Mouse (Mus musculus): ENCODE measurements around the gene Caprin2. TPM values are rescaled to one million over a fixed set of nuclear protein-coding genes. Genes with fewer than 3 reads are reported as not detected.
"Not testable (repeated sequence)": the region's sequence is repeated elsewhere in the genome, so short reads cannot be mapped to it uniquely, and the experiment has no call there.

Caprin2 gene
- polyA plus RNA-seq, 1 experiment from 2014 or later = 8.7 TPM

DNA sequence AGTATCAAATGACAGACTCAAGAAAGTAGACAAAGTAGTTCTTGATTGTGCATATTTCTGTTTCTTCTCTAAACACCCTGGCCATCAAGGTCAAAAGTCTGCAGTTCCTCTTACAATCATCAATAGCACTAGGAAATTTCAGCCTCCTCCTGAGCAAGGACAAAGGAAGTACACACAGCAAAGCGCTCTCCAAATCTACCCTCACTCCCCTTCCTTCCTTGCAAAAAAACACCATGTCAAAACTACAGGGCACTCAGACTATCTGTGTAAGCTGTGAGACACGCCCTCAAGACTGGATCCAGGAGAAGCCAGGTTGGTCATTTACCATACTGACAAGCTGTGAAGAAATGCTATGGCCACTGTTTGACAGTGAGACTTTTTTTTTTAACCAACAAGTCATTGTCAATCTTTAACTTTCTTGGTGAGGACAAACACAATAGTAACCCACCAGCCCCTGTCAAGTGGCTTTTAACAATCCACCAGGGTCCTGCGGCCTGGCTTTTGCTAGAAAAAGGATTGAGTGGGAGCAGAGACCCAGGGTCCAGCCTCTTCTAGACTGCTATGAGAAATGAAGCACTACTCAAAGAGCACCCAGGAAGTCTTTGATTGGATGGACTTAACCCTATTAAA is 39.0 kb upstream of the Caprin2 start:
- 72% methylated on average over 3 of the region's 3 CpGs for WGBS
- Histone ChIP-seq H3K4me2 (ENCODE audit: low read length) (no peak overlapping the region), H3K9me3 (ENCODE audit: control insufficient read depth, low read length) (no peaks in the 10 kb centered on the region), H3K4me3 (replicated peaks; ENCODE audit: low read depth, low read length) (no peak overlapping the region), H3K27ac (replicated peaks; ENCODE audit: low read depth, low read length) (no peak overlapping the region), H3K4me1 (ENCODE audit: control insufficient read depth, insufficient read depth, low read length) (no peaks in the 10 kb centered on the region), H3K36me3 (ENCODE audit: control insufficient read depth, insufficient read depth, low read length) (peaks cover 26% of the 10 kb centered on the region), H3K9ac (replicated peaks; ENCODE audit: low read length) (no peak overlapping the region), H3K27me3 (ENCODE audit: control insufficient read depth, insufficient read depth, low read length) (no peaks in the 10 kb centered on the region)
- ATAC-seq (ENCODE audit: low FRiP score, low TSS enrichment) (no peak), DNase-seq (no peak)

GRCm38 (mm10) chr6:148931281-148931680 is 35.2 kb upstream of the Caprin2 start:
- 87% methylated on average over 6 of the region's 6 CpGs for WGBS
- Histone ChIP-seq H3K36me3 (ENCODE audit: control insufficient read depth, insufficient read depth, low read length) (peaks cover 53% of the 10 kb centered on the region), H3K9ac (replicated peaks; ENCODE audit: low read length) (no peak overlapping the region), H3K4me1 (ENCODE audit: control insufficient read depth, insufficient read depth, low read length) (no peaks in the 10 kb centered on the region), H3K4me2 (ENCODE audit: low read length) (no peak overlapping the region), H3K9me3 (ENCODE audit: control insufficient read depth, low read length) (no peaks in the 10 kb centered on the region), H3K27me3 (ENCODE audit: control insufficient read depth, insufficient read depth, low read length) (no peaks in the 10 kb centered on the region), H3K27ac (replicated peaks; ENCODE audit: low read depth, low read length) (no peak overlapping the region), H3K4me3 (replicated peaks; ENCODE audit: low read depth, low read length) (no peak overlapping the region)
- no peak for ATAC-seq (ENCODE audit: low FRiP score, low TSS enrichment)
- no peak for DNase-seq

GRCm38 (mm10) chr6:148918841-148919398 is 22.9 kb upstream of the Caprin2 start:
- no peak for DNase-seq
- no peak for ATAC-seq (ENCODE audit: low FRiP score, low TSS enrichment)

DNA sequence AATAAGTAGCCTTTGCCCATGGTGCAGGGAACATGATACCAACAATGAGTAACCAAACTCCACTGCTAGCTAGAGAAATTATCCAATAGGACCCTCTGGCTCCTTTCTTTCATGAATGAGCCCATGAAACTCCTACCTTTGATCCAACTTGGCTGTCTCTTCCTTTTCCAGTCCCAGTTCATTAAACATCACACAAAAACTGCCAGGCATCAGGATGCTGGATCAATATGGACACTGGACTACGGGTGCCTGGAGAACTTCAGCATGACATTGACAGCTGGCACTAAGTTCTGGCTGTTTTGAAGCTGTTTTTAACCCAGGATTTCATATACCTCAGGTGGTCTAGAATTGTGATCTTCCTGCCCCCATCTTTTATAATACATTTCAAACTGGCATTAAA is 21.6 kb upstream of the Caprin2 start:
- Histone ChIP-seq H3K36me3 (ENCODE audit: control insufficient read depth, insufficient read depth, low read length) (peaks cover 19% of the 10 kb centered on the region), H3K9ac (replicated peaks; ENCODE audit: low read length) (no peak overlapping the region), H3K9me3 (ENCODE audit: control insufficient read depth, low read length) (no peaks in the 10 kb centered on the region), H3K4me2 (ENCODE audit: low read length) (no peak overlapping the region), H3K4me1 (ENCODE audit: control insufficient read depth, insufficient read depth, low read length) (no peaks in the 10 kb centered on the region), H3K4me3 (replicated peaks; ENCODE audit: low read depth, low read length) (no peak overlapping the region), H3K27ac (replicated peaks; ENCODE audit: low read depth, low read length) (no peak overlapping the region), H3K27me3 (ENCODE audit: control insufficient read depth, insufficient read depth, low read length) (no peaks in the 10 kb centered on the region)
- ATAC-seq (ENCODE audit: low FRiP score, low TSS enrichment) (no peak), DNase-seq (no peak)
- WGBS = 82% methylated on average over 1 of the region's 1 CpGs

More at GRCm38 (mm10) chr6:148918841-148919398, 22.9 kb upstream of the Caprin2 start:
- Histone ChIP-seq H3K4me1 (ENCODE audit: control insufficient read depth, insufficient read depth, low read length) (no peaks in the 10 kb centered on the region), H3K27me3 (ENCODE audit: control insufficient read depth, insufficient read depth, low read length) (no peaks in the 10 kb centered on the region), H3K4me2 (ENCODE audit: low read length) (no peak overlapping the region), H3K4me3 (replicated peaks; ENCODE audit: low read depth, low read length) (no peak overlapping the region), H3K27ac (replicated peaks; ENCODE audit: low read depth, low read length) (no peak overlapping the region), H3K9me3 (ENCODE audit: control insufficient read depth, low read length) (no peaks in the 10 kb centered on the region), H3K9ac (replicated peaks; ENCODE audit: low read length) (no peak overlapping the region), H3K36me3 (ENCODE audit: control insufficient read depth, insufficient read depth, low read length) (peaks cover 27% of the 10 kb centered on the region)

GRCm38 (mm10) chr6:148916817-148917216 is 20.8 kb upstream of the Caprin2 start:
- H3K27me3 ChIP-seq (ENCODE audit: control insufficient read depth, insufficient read depth, low read length) = no peaks in the 10 kb centered on the region
- H3K9ac ChIP-seq (replicated peaks; ENCODE audit: low read length) = no peak overlapping the region
- H3K4me2 ChIP-seq (ENCODE audit: low read length) = no peak overlapping the region
- ATAC-seq (ENCODE audit: low FRiP score, low TSS enrichment) = no peak
- H3K9me3 ChIP-seq (ENCODE audit: control insufficient read depth, low read length) = no peaks in the 10 kb centered on the region
- H3K4me1 ChIP-seq (ENCODE audit: control insufficient read depth, insufficient read depth, low read length) = no peaks in the 10 kb centered on the region
- H3K4me3 ChIP-seq (replicated peaks; ENCODE audit: low read depth, low read length) = no peak overlapping the region
- peaks cover 19% of the 10 kb centered on the region for H3K36me3 ChIP-seq (ENCODE audit: control insufficient read depth, insufficient read depth, low read length)
- WGBS = 41% methylated on average over 3 of the region's 3 CpGs
- H3K27ac ChIP-seq (replicated peaks; ENCODE audit: low read depth, low read length) = no peak overlapping the region
- DNase-seq = peak; percentile 39

DNA sequence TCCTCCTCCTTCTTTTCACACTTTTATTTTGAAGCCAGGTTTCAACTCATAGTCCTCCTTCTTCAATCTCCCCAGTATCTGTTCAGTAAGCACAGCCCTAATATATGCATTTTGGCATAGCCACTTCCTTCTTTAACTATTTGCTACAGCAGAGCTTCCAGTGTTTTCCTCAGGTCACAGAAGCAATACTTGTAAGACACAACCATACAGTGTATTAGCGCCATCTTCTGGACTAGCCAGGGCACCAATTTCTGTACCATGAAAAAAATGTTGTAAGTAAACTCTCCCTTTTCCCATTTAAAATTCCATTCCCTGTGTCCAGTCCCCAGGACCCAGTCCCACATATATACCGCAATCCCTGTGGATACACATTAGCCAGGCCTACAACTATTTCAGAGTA is 17.9 kb upstream of the Caprin2 start:
- H3K4me2 ChIP-seq (ENCODE audit: low read length) = no peak overlapping the region
- no peak overlapping the region for H3K27ac ChIP-seq (replicated peaks; ENCODE audit: low read depth, low read length)
- no peak overlapping the region for H3K4me3 ChIP-seq (replicated peaks; ENCODE audit: low read depth, low read length)
- no peaks in the 10 kb centered on the region for H3K9me3 ChIP-seq (ENCODE audit: control insufficient read depth, low read length)
- ATAC-seq (ENCODE audit: low FRiP score, low TSS enrichment) (no peak), DNase-seq (peak; percentile 88)
- H3K4me1 ChIP-seq (ENCODE audit: control insufficient read depth, insufficient read depth, low read length) = no peaks in the 10 kb centered on the region
- 0 out of 2 replicates have a peak, but pooled peaks cover under 1% of the 10 kb centered on the region for H3K36me3 ChIP-seq (ENCODE audit: control insufficient read depth, insufficient read depth, low read length)
- H3K27me3 ChIP-seq (ENCODE audit: control insufficient read depth, insufficient read depth, low read length) = no peaks in the 10 kb centered on the region
- no peak overlapping the region for H3K9ac ChIP-seq (replicated peaks; ENCODE audit: low read length)
- 14% methylated on average over 2 of the region's 2 CpGs for WGBS

- not testable (repeated sequence) for H3K27ac ChIP-seq (replicated peaks; ENCODE audit: low read depth, low read length); H3K4me1 ChIP-seq (ENCODE audit: control insufficient read depth, insufficient read depth, low read length); H3K27me3 ChIP-seq (ENCODE audit: control insufficient read depth, insufficient read depth, low read length); DNase-seq; H3K36me3 ChIP-seq (ENCODE audit: control insufficient read depth, insufficient read depth, low read length); ATAC-seq (ENCODE audit: low FRiP score, low TSS enrichment); H3K4me3 ChIP-seq (replicated peaks; ENCODE audit: low read depth, low read length); H3K9me3 ChIP-seq (ENCODE audit: control insufficient read depth, low read length); H3K9ac ChIP-seq (replicated peaks; ENCODE audit: low read length); H3K4me2 ChIP-seq (ENCODE audit: low read length)
- WGBS = 85% methylated on average over 7 of the region's 8 CpGs
These were observed 15.9 kb upstream of the Caprin2 start for GRCm38 (mm10) chr6:148911906-148912305.

DNA sequence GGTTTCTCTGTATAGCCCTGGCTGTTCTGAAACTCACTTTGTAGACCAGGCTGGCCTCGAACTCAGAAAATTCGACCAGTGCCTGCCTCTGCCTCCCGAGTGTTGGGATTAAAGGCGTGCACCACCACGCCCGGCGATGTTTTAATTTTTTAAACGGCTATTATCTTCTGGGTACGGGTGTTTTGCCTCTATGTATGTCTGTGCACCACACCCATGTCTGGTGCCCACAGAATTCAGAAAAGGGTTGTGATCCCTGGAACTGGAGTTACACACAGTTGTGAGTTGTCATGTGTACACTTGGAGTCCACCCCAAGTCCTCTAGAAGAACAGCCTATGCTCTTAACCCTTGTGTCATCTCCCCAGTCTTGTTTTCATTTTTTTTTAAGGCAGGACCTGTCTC is 10.9 kb upstream of the Caprin2 start:
- Histone ChIP-seq H3K9ac (replicated peaks; ENCODE audit: low read length) (no peak overlapping the region), H3K9me3 (ENCODE audit: control insufficient read depth, low read length) (no peaks in the 10 kb centered on the region), H3K4me1 (ENCODE audit: control insufficient read depth, insufficient read depth, low read length) (no peaks in the 10 kb centered on the region), H3K27ac (replicated peaks; ENCODE audit: low read depth, low read length) (no peak overlapping the region), H3K27me3 (ENCODE audit: control insufficient read depth, insufficient read depth, low read length) (no peaks in the 10 kb centered on the region), H3K4me3 (replicated peaks; ENCODE audit: low read depth, low read length) (no peak overlapping the region), H3K4me2 (ENCODE audit: low read length) (no peak overlapping the region), H3K36me3 (ENCODE audit: control insufficient read depth, insufficient read depth, low read length) (no peaks in the 10 kb centered on the region)
- WGBS = 91% methylated on average over 9 of the region's 9 CpGs
- DNase-seq (no peak), ATAC-seq (ENCODE audit: low FRiP score, low TSS enrichment) (no peak)

DNA sequence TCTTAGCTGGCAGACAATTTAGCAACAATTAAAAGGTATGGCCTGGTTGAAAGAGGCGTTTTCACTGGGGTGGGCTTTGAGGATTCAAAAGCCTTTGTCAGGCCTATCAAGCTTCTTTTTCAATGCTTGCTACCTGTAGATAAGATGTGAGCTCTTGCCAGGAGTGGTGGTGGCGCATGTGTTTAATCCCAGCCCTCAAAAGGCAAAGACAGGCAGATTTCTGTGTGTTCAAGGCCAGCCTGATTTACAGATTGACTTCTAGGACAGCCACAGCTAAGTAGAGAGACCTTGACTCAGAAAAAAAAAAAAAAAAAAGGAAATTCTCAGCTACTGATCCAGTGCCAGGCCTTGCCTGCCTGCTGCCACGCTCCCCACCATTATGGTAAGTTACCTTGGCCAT is 6.7 kb upstream of the Caprin2 start:
- no peak for DNase-seq
- ATAC-seq (ENCODE audit: low FRiP score, low TSS enrichment) = no peak
- no peaks in the 10 kb centered on the region for H3K27me3 ChIP-seq (ENCODE audit: control insufficient read depth, insufficient read depth, low read length)
- H3K9me3 ChIP-seq (ENCODE audit: control insufficient read depth, low read length) = no peaks in the 10 kb centered on the region
- no peaks in the 10 kb centered on the region for H3K36me3 ChIP-seq (ENCODE audit: control insufficient read depth, insufficient read depth, low read length)
- H3K9ac ChIP-seq (replicated peaks; ENCODE audit: low read length) = no peak overlapping the region
- no peak overlapping the region for H3K4me3 ChIP-seq (replicated peaks; ENCODE audit: low read depth, low read length)
- H3K27ac ChIP-seq (replicated peaks; ENCODE audit: low read depth, low read length) = no peak overlapping the region
- no peaks in the 10 kb centered on the region for H3K4me1 ChIP-seq (ENCODE audit: control insufficient read depth, insufficient read depth, low read length)
- H3K4me2 ChIP-seq (ENCODE audit: low read length) = no peak overlapping the region
- WGBS = 80% methylated on average over 3 of the region's 3 CpGs
